Mouse (Mus musculus): Measurements from ENCODE around the gene Gcm2. TPM values are rescaled to one million over a fixed set of nuclear protein-coding genes. Genes with fewer than 3 reads are reported as not detected.

Gene Gcm2
- total RNA-seq, 2 experiments from 2014 or later, result not detected

DNA sequence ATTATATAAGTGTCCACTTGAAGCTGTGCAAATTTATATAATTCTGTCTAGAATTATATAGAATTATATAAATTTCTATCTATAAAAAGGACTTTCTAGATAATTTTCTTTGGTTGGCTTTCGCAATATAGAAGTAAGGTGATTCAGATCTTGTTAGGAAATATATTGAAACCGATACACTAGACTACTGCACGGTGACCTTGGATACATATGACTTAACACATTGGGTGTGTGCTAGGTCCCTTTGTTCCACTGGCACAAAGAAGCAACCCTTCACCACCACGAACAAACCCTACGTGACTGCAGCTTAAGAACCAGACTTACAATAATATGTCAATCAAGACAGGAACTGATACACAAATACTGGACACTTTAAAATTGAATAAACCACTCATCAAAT, 31.0 kb downstream of the Gcm2 start:
- no peak for DNase-seq

DNA sequence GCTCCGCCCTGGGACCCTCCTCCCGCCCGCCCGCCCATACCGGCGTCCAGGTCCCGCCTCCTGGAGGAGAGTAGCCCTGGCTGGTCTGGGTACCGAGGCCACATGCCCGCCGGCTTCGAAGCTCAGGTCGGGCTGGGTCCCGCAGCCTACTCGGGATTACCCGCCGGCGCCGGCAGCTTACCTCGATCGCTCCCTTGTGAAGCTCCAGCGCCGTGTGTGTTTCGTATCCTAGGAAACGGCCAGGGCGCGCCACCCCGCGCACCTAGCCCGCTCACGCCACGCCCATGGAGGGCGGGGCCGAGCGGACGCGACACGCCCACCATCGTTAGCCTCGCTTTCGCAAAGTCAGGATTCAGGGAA, 31.4 kb downstream of the Gcm2 start, which contains the start of gene Mak:
Mak (minus strand) TSS at position 286 of the 360 bp plus-strand sequence.
- no peak for DNase-seq

DNA sequence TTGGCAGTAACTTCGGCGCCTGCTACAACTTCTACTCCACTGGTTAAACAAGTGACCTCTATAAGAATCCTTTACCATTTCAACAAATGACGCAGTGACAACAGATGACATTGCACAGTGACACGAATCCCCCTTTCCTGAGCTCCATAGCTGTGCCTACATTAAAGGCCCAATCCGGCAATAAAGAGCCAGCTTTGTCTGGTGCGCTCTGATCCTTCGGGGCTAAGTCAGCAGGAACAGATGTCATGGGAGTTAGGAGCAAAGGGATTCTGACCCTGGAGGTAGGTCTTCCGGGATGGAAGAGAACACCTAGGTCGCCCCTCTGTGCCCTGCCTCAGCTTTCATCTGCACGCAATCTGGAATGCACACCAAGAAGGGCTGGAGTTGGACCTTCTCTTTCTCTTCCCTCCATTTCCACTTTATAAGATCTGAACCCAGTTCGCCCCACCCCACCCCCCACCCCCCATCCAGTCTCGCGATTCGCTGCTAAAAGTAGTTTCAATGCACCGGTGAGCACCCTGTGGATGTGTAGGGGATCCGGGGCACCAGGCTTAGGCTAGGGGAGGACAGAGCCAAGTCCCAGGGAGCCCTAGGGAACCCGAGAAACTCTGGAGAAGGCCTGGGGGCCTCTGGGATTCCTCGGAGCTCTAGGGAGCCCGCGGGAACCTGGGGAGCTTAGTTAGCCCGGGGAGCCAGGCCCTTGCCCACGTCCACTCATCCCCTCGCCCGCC, 32.0 kb downstream of the Gcm2 start:
- no peak for DNase-seq

DNA sequence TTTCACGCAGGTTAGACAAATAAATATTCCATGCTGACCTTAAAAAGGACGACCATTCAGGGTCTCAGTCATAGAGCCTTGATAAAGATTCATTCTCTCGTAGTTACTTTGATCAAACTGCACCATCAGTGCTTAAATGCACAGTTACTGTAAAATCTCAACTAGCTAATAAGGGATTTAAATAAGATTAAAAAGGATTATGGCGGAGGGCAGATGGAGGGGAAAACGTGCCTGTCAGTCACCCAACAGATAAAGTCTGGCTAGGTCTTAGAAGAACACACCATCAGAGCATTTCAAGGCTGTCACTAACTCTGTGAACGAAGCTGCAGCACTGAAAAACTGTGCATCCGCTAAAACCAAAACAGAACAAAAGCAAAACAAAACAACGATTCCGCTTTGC, 32.9 kb downstream of the Gcm2 start:
- DNase-seq, result no peak

DNA sequence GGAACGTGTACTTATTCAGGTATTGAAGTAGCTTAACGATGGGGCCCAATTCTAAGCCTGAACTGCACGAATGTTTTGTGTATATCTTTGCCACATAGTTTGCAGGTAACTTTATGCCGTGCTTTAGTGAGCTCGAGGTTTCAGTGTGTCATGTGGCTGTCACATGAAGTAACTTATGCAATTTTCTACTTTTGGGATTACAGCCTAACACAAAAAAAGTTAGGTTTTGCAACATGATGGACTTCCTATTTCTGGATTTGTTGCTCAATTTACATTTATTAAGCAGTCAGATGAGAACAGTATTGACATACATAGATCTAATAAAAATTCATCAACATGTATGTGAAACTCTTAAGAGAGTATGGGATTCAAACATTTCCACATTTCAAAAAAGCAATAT, 37.0 kb downstream of the Gcm2 start:
- DNase-seq, result no peak

DNA sequence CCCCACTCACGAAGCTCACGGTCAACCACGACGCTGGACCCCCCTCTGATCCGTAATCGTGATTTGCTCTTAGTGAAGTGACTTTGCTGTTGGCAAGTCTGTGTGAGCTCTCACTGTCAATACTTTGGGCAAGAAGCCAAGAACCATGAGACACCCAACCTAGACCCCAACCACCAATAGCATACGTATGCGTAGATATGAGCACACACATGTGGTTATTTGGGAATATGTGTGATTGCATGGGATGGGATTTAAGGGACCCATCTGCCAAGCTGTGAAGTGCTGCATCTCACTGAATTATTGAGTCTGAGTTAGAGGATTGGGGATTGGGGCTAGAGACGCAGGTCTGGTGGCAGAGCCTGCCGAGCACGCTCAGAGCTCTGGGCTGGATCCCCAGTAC, 39.2 kb downstream of the Gcm2 start:
- no peak for DNase-seq

DNA sequence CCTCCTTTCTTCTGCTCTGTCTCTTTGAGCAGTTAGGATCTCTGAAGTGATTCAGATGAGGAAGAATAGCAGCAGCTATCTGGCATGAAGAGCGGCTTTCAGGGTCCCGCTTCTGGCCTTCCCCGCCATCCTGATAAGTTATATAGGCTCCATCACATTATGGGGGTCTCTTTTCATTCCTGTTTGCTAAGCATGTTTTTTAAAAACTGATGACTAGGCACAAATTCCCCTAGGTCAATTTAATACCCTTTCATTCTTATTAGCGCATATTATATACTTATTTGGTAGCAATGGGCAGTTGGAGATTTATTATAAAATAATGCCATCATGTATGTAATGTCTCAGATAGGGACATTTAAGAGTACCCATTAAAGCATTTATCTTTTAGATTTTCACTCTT, 43.2 kb downstream of the Gcm2 start:
- no peak for DNase-seq

DNA sequence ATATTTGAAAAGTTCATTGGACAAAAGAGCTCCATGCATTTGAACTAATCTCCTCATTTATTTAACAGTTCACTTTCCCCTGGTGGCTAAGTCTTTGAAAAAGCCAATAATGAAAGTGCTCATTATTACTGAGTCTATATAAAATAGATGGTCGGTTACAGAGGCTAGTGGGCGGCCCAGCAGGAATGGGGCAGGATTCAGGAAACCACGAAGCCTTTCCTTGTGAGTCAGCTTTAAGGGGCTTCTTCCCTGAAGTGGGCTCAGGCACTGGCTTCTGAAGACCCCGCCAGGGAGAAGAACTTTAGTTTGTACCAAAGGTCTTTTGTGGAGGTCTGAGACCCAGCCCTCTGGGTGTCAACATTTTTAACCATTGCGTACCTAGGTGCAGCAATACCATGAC, 58.9 kb downstream of the Gcm2 start:
- no peak for DNase-seq

Other genes with a start within 250 kb of the Gcm2 start
- 10 to 100 TPM; 24.5 to 26.3 TPM for gene Pak1ip1, start 110.0 kb downstream of the Gcm2 start, total RNA-seq (2021)
- 10 to 100 TPM; 80.7 to 82.9 TPM for gene Tmem14c, start 94.7 kb downstream of the Gcm2 start, total RNA-seq (2021)
- not detected for gene Mak, start 31.3 kb downstream of the Gcm2 start, total RNA-seq (2021)
- gene Sycp2l, start 3.3 kb upstream of the Gcm2 start, total RNA-seq (2021), result under 1 TPM in 1 of 2 experiments, not detected in 1; 0.13 TPM
- gene Elovl2, start 109.4 kb upstream of the Gcm2 start, total RNA-seq (2021), result not detected
- 10 to 100 TPM; 34.8 to 37.1 TPM for gene Smim13, start 138.8 kb upstream of the Gcm2 start, total RNA-seq (2021)
- gene Gm17364, start 162.9 kb upstream of the Gcm2 start, total RNA-seq (2021), result not detected

Data from gastrocnemius, postnatal 25 days (tissue).